In genomic region chr5:142608259-142608988, GRCm38 (mm10) we compare ENCODE assay signal across 9 mouse cellular contexts. TPM values are rescaled to one million over a fixed set of nuclear protein-coding genes. Genes with fewer than 3 reads are reported as not detected.
A peak's percentile ranks its signal among the peaks of the same experiment; 100 is the strongest.
DNase-seq lines count a peak whose midpoint lies in the region; ATAC-seq and TF ChIP-seq lines count a peak whose summit lies in the region.
"Had no signal": no experiment of that assay in that cellular context is flagged by ENCODE, and none has a peak within 500 bp of the region (broad histone marks: within the 10 kb centered on the region; RNA-seq: fewer than 3 reads in every experiment).

Gene Mmd2 (minus strand): TSS chr5:142608800.

- TF ChIP-seq CTCF in lung, embryonic 14.5 days (IDR thresholded peaks at IDR 0.05; ENCODE audit: low read depth), result no peak

- H3K36me3 ChIP-seq in lung, embryonic 14.5 days (ENCODE audit: insufficient read depth), result no peaks in the 10 kb centered on the region
- no peaks in the 10 kb centered on the region for H3K36me3 ChIP-seq in neural tube, embryonic 14.5 days (ENCODE audit: control insufficient read depth, insufficient read depth, low read length)

- no peak within 1 kb of the TSS for H3K27ac ChIP-seq in lung, embryonic 14.5 days (ENCODE audit: low read depth)
- H3K27ac ChIP-seq in neural tube, embryonic 14.5 days (ENCODE audit: low read depth, low read length), result 0 out of 2 replicates have a peak within 1 kb of the TSS, but pooled peaks have one; percentile 44

- H3K27me3 ChIP-seq in lung, embryonic 14.5 days (ENCODE audit: insufficient read depth, low read length), result peaks cover 19% of the 10 kb centered on the region
- no peaks in the 10 kb centered on the region for H3K27me3 ChIP-seq in neural tube, embryonic 14.5 days (ENCODE audit: control insufficient read depth, insufficient read depth, low read length)

- DNase-seq in lung, embryonic 14.5 days, result peak; percentile 32
- DNase-seq in lung, postnatal 4 days, result no peak
- peak; percentile 59 for DNase-seq in cerebellum, adult 9-10 months
- DNase-seq in frontal cortex, postnatal 25 days (ENCODE audit: low spot score in 2 of 2), result peak; percentile 40 to 46
- DNase-seq in left cerebral cortex, postnatal 36 days (ENCODE audit: low spot score in 2 of 2), result peak; percentile 65 to 72
- DNase-seq in yolk sac, embryonic 10.5 days (ENCODE audit: low spot score), result no peak
- no peak for DNase-seq in thymus, postnatal 4 days

- no peaks in the 10 kb centered on the region for H3K4me1 ChIP-seq in lung, embryonic 14.5 days (ENCODE audit: insufficient read depth)
- H3K4me1 ChIP-seq in neural tube, embryonic 14.5 days (ENCODE audit: control insufficient read depth, insufficient read depth, low read length), result no peaks in the 10 kb centered on the region

- H3K9ac ChIP-seq in lung, embryonic 14.5 days, result peak within 1 kb of the TSS; percentile 42; the same call in 1 of the 2 replicates
- peak within 1 kb of the TSS; percentile 58 for H3K9ac ChIP-seq in neural tube, embryonic 14.5 days (replicated peaks; ENCODE audit: low read depth, low read length)

- ATAC-seq in lung, embryonic 14.5 days (ENCODE audit: insufficient read depth), result peak; percentile 58; the same call in 1 of the 2 replicates
- ATAC-seq in neural tube, embryonic 14.5 days (ENCODE audit: low read depth), result peak; percentile 75

- peak within 1 kb of the TSS; percentile 35 for H3K4me3 ChIP-seq in lung, embryonic 14.5 days (ENCODE audit: low read depth, low read length)
- peak within 1 kb of the TSS; percentile 42 for H3K4me3 ChIP-seq in neural tube, embryonic 14.5 days (ENCODE audit: low read depth, low read length)

- no peaks in the 10 kb centered on the region for H3K9me3 ChIP-seq in lung, embryonic 14.5 days (ENCODE audit: low read depth, low read length)
- H3K9me3 ChIP-seq in neural tube, embryonic 14.5 days (ENCODE audit: control insufficient read depth, low read length), result no peaks in the 10 kb centered on the region

- intact Hi-C loops in left cerebral cortex, postnatal 36 days (cut with DNase I), result no loop called here

- peak within 1 kb of the TSS; percentile 71 for H3K4me2 ChIP-seq in lung, embryonic 14.5 days
- peak within 1 kb of the TSS; percentile 69 for H3K4me2 ChIP-seq in neural tube, embryonic 14.5 days (ENCODE audit: low read depth, low read length)

- 3% methylated on average over 42 of the region's 42 CpGs for WGBS in lung, embryonic 14.5 days
- 3% methylated on average over 42 of the region's 42 CpGs for WGBS in neural tube, embryonic 14.5 days

RNA-seq across cellular contexts. Expression of gene Mmd2, which starts in this region (rescaled TPM):
- 0.11 TPM in 1 of 2 replicates, not detected in the other for polyA plus RNA-seq in lung, embryonic 14.5 days (2014; fragmentation: Nextera tagmentation; extraction: Ambion mirVana)
- 100 to 1,000 TPM; 102 to 108 TPM for total RNA-seq in left cerebral cortex, postnatal 36 days (2021)
- 59.7 and 59.9 TPM in 2 replicates for polyA plus RNA-seq in neural tube, embryonic 14.5 days (2014; fragmentation: Nextera tagmentation; extraction: Ambion mirVana)
- total RNA-seq: neutrophil, adult 5-6 weeks had no signal

Comparison
In these comparisons a context has a peak if more than half of its experiments do, and no peak if none do; other contexts are left out.
1. RNA of gene Mmd2 (polyA plus RNA-seq): 59.7 to 59.9 TPM in neural tube, embryonic 14.5 days; 0.11 TPM in lung, embryonic 14.5 days; every median in the first group is over 10 times any median in the second.
2. Peak in DNase-seq, ATAC-seq, H3K4me3 ChIP-seq, H3K9ac ChIP-seq and H3K4me2 ChIP-seq in lung, embryonic 14.5 days; RNA of the gene not detected or under 1 TPM.
3. DNase-seq: peak in cerebellum, adult 9-10 months (single experiment), frontal cortex, postnatal 25 days (2 of 2) and left cerebral cortex, postnatal 36 days (2 of 2); none in lung, postnatal 4 days (0 of 2), yolk sac, embryonic 10.5 days (single experiment) and thymus, postnatal 4 days (single experiment).